Mouse (Mus musculus) kidney, postnatal 0 days (tissue): ENCODE data around the gene Nedd9. TPM values are rescaled to one million over a fixed set of nuclear protein-coding genes. Genes with fewer than 3 reads are reported as not detected.

Source experiments
- ATAC-seq: fragments of 200-750 bp; cut with Nextera tagmentation; replicated peaks from 2 replicates; pipeline ENCODE4 v1.8.0; 2017; ENCODE audit warnings: low read depth, moderate number of reproducible peaks, moderate TSS enrichment, moderate library complexity; ENCODE audit not compliant: low FRiP score
- DNase-seq: peaks from one replicate; pipeline ENCODE4 v3.0.0-alpha.2; 2016; ENCODE audit warnings: low spot score
- H3K27ac ChIP-seq: fragments of 300-500 bp; sonication (generic); 2 replicates; pipeline ENCODE4 v1.5.1; 2014; ENCODE audit warnings: mild to moderate bottlenecking
- H3K27me3 ChIP-seq: fragments of 300-500 bp; sonication (generic); 2 replicates; pipeline ENCODE4 v1.6.1; 2014; ENCODE audit warnings: low read length, mixed read lengths; ENCODE audit not compliant: insufficient read depth
- H3K36me3 ChIP-seq: fragments of 300-500 bp; sonication (generic); 2 replicates; pipeline ENCODE4 v1.6.1; 2014; ENCODE audit warnings: low read length, mixed read lengths; ENCODE audit not compliant: insufficient read depth
- H3K4me1 ChIP-seq: fragments of 300-500 bp; sonication (generic); replicated peaks from 2 replicates; pipeline ENCODE4 v1.6.1; 2014; ENCODE audit warnings: antibody characterized with exemption, low read length, mixed read lengths; ENCODE audit not compliant: insufficient read depth
- H3K4me2 ChIP-seq: fragments of 300-500 bp; sonication (generic); 2 replicates; pipeline ENCODE4 v1.6.1; 2014; ENCODE audit warnings: mild to moderate bottlenecking, low read length, moderate library complexity, mixed read lengths
- H3K4me3 ChIP-seq: fragments of 300-500 bp; sonication (generic); replicated peaks from 2 replicates; pipeline ENCODE4 v1.5.1; 2014; ENCODE audit warnings: low read depth, low read length
- H3K9ac ChIP-seq: fragments of 300-500 bp; sonication (generic); 2 replicates; pipeline ENCODE4 v1.6.1; 2014; ENCODE audit warnings: low read depth, low read length
- H3K9me3 ChIP-seq: fragments of 300-500 bp; sonication (generic); replicated peaks from 2 replicates; pipeline ENCODE4 v1.6.1; 2016; ENCODE audit warnings: low read length, inconsistent platforms, mixed read lengths
- CTCF ChIP-seq: IDR thresholded peaks from 2 replicates; pipeline ENCODE4 v1.5.1; 2016; ENCODE audit warnings: antibody characterized with exemption, low read depth, mild to moderate bottlenecking, moderate library complexity
- WGBS: fragments of 180-500 bp; shearing (Covaris S2); extraction: QIAGEN DNeasy Blood & Tissue Kit; methylation state at CpG from one replicate; pipeline ENCODE4 v1.1.7; 2014; 5-methylcytosine and 5-hydroxymethylcytosine counted together
- polyA plus RNA-seq: library from polyadenylated mRNA; unstranded; fragments of >200 nt; fragmentation: Nextera tagmentation; extraction: Ambion mirVana; gene quantifications from 2 replicates; pipeline ENCODE4 v1.2.1, GENCODE M21; 2015

The Nedd9 gene
- 26.4 and 27.3 TPM in 2 replicates for polyA plus RNA-seq

DNA sequence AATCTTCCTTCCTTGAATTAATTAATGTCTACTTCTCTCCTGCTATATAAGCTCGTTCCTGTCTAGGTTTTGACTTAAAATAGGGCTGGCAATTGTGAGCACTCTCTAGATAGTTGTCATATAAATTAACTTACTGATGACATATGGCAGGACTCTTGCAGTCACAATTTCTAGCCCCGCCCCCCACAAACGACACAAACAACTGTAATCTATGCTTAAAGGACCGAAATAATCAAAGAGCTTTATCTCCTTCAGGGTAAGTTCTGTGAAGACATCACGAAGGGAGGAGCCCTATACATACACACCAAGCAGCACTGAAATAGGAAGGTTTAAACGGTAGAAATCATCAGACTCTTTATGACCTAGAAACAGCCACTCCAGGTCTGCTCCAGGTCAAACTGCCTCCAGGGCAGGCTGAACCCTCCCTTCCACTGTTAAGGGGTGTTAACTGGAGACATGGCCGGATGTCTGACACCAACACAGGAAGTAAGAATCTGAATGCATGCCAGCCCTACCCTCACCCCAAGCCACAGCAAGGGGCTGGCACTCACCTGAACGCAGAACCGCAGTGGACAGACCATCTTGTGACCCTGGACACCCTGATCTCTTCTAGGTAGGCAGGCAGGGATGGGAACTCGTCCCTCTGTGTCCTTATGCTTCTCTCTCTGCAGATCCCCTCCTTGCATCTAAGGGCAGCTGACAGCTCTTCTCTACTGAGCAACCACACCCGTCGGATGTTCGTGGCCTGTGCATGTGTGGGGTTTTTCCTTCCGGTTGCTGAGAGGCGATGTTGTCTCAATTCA lies at the start of gene Nedd9:
Nedd9 (minus strand) TSS at position 757 of the 803 bp plus-strand sequence.
- WGBS = 51% methylated on average over 15 of the region's 15 CpGs
- no peak within 1 kb of the TSS for H3K4me2 ChIP-seq
- TF ChIP-seq CTCF = no peak

DNA sequence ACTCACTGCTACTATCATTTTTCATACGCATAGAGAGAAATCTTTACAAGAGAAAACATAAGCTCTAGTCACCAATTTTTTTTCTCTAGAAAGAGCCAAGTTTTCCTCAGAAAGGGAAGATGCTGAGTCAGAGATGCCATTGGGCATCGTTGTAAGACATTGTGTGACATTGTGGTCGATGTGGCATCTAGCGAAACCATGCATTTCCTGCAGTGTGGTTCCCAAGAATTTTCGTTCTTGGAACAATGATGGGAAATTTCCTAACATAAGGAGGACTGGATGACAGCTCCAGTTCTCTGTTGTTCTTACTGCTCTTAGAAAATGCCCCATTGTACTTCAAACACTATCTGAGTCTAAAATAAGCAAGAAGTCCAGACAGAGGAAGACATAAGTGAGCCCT lies 45.5 kb upstream of the Nedd9 start:
- no peak for DNase-seq
- no peak for TF ChIP-seq CTCF
- no peaks in the 10 kb centered on the region for H3K27me3 ChIP-seq

More for the DNA sequence above, at the start of gene Nedd9:
- Histone ChIP-seq H3K4me3 (no peak within 1 kb of the TSS), H3K9ac (no peak within 1 kb of the TSS), H3K4me1 (no peaks in the 10 kb centered on the region), H3K27me3 (no peaks in the 10 kb centered on the region), H3K9me3 (no peaks in the 10 kb centered on the region), H3K27ac (no peak within 1 kb of the TSS), H3K36me3 (no peaks in the 10 kb centered on the region)
- ATAC-seq (no peak), DNase-seq (peak; percentile 32)

DNA sequence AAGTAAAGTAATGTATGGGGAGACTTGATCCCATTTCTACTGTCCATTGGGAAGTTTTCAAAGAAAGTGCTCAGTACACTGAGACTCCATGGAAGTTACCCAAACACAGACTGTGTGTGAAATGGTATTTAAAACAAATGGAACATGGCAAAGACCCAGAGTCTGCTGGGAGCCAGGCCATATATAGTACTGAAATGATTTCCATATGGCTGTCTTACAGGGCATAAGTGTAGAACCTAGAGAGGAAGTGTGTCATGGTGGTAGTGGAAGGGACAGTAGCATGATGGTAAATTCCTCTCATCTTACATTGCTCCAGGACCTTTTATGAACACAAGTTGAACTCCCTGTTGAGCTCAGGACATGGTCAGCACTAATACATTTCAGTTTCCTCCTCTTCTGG lies 43.2 kb upstream of the Nedd9 start:
- Histone ChIP-seq H3K4me1 (no peaks in the 10 kb centered on the region), H3K27ac (no peak overlapping the region), H3K4me2 (no peak overlapping the region), H3K27me3 (no peaks in the 10 kb centered on the region), H3K4me3 (no peak overlapping the region), H3K9me3 (no peaks in the 10 kb centered on the region), H3K36me3 (no peaks in the 10 kb centered on the region), H3K9ac (no peak overlapping the region)
- ATAC-seq = no peak
- no peak for DNase-seq
- TF ChIP-seq CTCF = no peak

More for the DNA sequence above, 45.5 kb upstream of the Nedd9 start:
- Histone ChIP-seq H3K4me1 (no peaks in the 10 kb centered on the region), H3K27ac (no peak overlapping the region), H3K36me3 (no peaks in the 10 kb centered on the region), H3K9me3 (no peaks in the 10 kb centered on the region), H3K9ac (no peak overlapping the region), H3K4me3 (no peak overlapping the region), H3K4me2 (no peak overlapping the region)
- ATAC-seq = no peak
- WGBS = 81% methylated on average over 5 of the region's 5 CpGs

DNA sequence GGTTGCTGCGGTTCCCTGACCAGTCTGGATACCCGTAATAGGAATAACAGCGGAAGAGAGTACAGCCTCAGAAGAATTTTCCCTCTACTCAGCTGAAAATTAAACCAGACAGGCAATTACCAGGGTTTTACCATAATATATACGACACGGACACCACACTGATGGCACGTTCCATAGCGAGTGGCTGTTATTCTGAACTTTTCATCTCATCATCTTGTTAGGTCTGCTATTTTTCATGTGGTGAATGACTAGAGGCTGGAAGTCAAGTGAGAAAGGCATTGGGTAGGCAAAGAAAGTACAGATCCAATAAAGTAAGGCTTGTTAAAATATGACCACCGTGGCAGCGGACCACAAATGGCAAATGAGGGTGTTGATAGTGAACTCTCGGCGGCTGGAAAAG lies 37.0 kb upstream of the Nedd9 start:
- Histone ChIP-seq H3K27ac (no peak overlapping the region), H3K4me1 (no peaks in the 10 kb centered on the region), H3K36me3 (no peaks in the 10 kb centered on the region), H3K27me3 (no peaks in the 10 kb centered on the region), H3K4me3 (no peak overlapping the region), H3K9ac (no peak overlapping the region), H3K9me3 (no peaks in the 10 kb centered on the region), H3K4me2 (no peak overlapping the region)
- ATAC-seq (no peak), DNase-seq (no peak)
- 89% methylated on average over 11 of the region's 11 CpGs for WGBS
- TF ChIP-seq CTCF = no peak

- 87% methylated on average over 4 of the region's 4 CpGs for WGBS
- TF ChIP-seq CTCF = no peak
- Histone ChIP-seq H3K9ac (no peak overlapping the region), H3K27me3 (no peaks in the 10 kb centered on the region), H3K4me3 (no peak overlapping the region), H3K4me2 (no peak overlapping the region), H3K27ac (no peak overlapping the region), H3K36me3 (no peaks in the 10 kb centered on the region), H3K9me3 (no peaks in the 10 kb centered on the region), H3K4me1 (no peaks in the 10 kb centered on the region)
- no peak for ATAC-seq
- no peak for DNase-seq
Measured at GRCm38 (mm10) chr13:41521296-41521695, 34.1 kb upstream of the Nedd9 start.

- ATAC-seq (no peak), DNase-seq (no peak)
- no peaks in the 10 kb centered on the region for H3K9me3 ChIP-seq
- no peak overlapping the region for H3K9ac ChIP-seq
- H3K4me2 ChIP-seq = no peak overlapping the region
- H3K4me1 ChIP-seq = no peaks in the 10 kb centered on the region
- no peak for TF ChIP-seq CTCF
- no peak overlapping the region for H3K4me3 ChIP-seq
- no peak overlapping the region for H3K27ac ChIP-seq
- no peaks in the 10 kb centered on the region for H3K27me3 ChIP-seq
- 94% methylated on average over 5 of the region's 5 CpGs for WGBS
- H3K36me3 ChIP-seq = no peaks in the 10 kb centered on the region
Measured at GRCm38 (mm10) chr13:41520549-41521161, 33.5 kb upstream of the Nedd9 start.
